Mouse (Mus musculus) spleen, postnatal 0 days (tissue): Measurements from ENCODE around the gene Inpp4b. TPM values are rescaled to one million over a fixed set of nuclear protein-coding genes. Genes with fewer than 3 reads are reported as not detected.

Experiments used
- polyA plus RNA-seq: library from polyadenylated mRNA; unstranded; fragments of >200 nt; fragmentation: Nextera tagmentation; extraction: Ambion mirVana; gene quantifications from 2 replicates; pipeline ENCODE4 v1.2.1, GENCODE M21; 2015

Gene Inpp4b
- polyA plus RNA-seq, result 4.5 and 4.9 TPM in 2 replicates

DNA sequence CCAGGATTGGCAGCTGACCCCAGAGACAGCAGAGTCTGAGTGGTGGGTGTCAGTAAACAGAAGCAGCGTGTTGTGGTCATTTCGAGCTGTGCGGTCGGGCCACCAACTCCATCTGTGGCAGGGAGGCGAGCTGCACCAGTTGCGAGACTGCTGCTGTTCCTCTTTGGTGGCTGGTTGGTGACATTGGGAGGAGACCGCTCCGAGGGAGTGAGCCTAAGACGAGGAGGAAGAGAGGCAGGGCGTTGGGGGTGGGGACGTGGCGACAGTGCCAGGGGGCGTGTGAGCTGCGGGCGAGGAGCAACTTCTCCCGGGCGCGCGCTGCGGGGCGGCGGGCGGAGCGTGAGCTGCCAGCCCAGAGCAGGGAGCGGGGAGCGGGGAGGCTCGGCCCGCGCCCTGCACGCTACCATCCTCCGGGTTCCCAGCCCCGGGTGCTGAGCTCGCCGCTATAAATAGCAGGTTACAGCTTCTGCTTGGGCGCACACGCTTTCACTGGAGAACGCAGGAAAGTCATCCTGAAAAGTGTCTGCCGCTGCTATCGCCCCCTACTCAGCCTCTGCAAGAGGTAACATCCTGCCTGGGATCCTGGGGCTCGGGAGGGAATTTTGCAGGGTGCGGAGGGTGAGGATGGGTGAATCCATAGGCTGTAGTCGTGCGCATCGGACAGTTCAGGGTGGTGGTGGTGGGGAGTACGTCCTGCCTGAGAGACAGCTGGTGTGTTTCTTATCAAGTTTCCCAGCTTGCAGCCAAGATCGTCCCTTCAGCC lies at the start of gene Inpp4b:
Gene Inpp4b, plus strand, starts transcription at position 321 of the 763 bp plus-strand sequence.

